Mouse (Mus musculus) adrenal gland, adult 18-20 months (tissue): ENCODE data around the gene Mfsd7a. TPM values are rescaled to one million over a fixed set of nuclear protein-coding genes. Genes with fewer than 3 reads are reported as not detected.

Experiments
- DNase-seq, 2 experiments: peaks; one replicate each; pipeline ENCODE4 v3.0.0; 2021 to 2022; ENCODE audit warnings: low spot score in 2 of 2
- total RNA-seq, 2 experiments: library from RNA; stranded (reverse); gene quantifications; 1 replicate in 1 of 2; 2 replicates in 1 of 2; pipeline ENCODE4 v1.2.3; 2021

The Mfsd7a gene
- total RNA-seq, 2 experiments from 2014 or later = 1.5 to 2.4 TPM

GRCm38 (mm10) chr5:108433804-108434587, 14.7 kb downstream of the Mfsd7a start, which contains the start of gene Atp5k:
Gene Atp5k, minus strand, starts transcription at chr5:108434448.
- peak; percentile 92 for DNase-seq

GRCm38 (mm10) chr5:108431196-108431595, 17.5 kb downstream of the Mfsd7a start:
- no peak for DNase-seq

GRCm38 (mm10) chr5:108427186-108427585, 21.5 kb downstream of the Mfsd7a start:
- DNase-seq = peak; percentile 34 to 41

GRCm38 (mm10) chr5:108423427-108423826, 25.3 kb downstream of the Mfsd7a start:
- no peak for DNase-seq

GRCm38 (mm10) chr5:108422741-108423140, 25.9 kb downstream of the Mfsd7a start:
- DNase-seq = no peak

- DNase-seq = no peak
These were observed 34.0 kb downstream of the Mfsd7a start for GRCm38 (mm10) chr5:108414711-108415110.

GRCm38 (mm10) chr5:108406977-108407376, 41.7 kb downstream of the Mfsd7a start:
- DNase-seq = no peak

- DNase-seq = no peak
These were observed 43.2 kb downstream of the Mfsd7a start for GRCm38 (mm10) chr5:108405460-108405859.

GRCm38 (mm10) chr5:108403453-108403852, 45.2 kb downstream of the Mfsd7a start:
- DNase-seq = no peak

Other genes starting within 250 kb of the Mfsd7a start
- gene Dr1, start 180.0 kb downstream of the Mfsd7a start, total RNA-seq = 10 to 100 TPM; 30.1 to 33.7 TPM
- gene Pigg, start 136.3 kb downstream of the Mfsd7a start, total RNA-seq = 10 to 100 TPM; 11.4 to 14.6 TPM
- gene Gm42517, start 81.0 kb downstream of the Mfsd7a start, total RNA-seq = 1 to 10 TPM; 2.5 to 2.6 TPM
- gene Pde6b, start 60.5 kb downstream of the Mfsd7a start, total RNA-seq = not detected
- 100 to 1,000 TPM; 457 to 578 TPM for gene Atp5k, start 14.4 kb downstream of the Mfsd7a start, total RNA-seq
- 10 to 100 TPM; 25.6 to 41.8 TPM for gene Pcgf3, start 12.3 kb upstream of the Mfsd7a start, total RNA-seq
- gene Cplx1, start 101.1 kb upstream of the Mfsd7a start, total RNA-seq = 1 to 10 TPM; 1.8 to 3.4 TPM
- 10 to 100 TPM; 78.1 to 94.1 TPM for gene Gak, start 180.9 kb upstream of the Mfsd7a start, total RNA-seq
- 10 to 100 TPM; 17.2 to 25.4 TPM for gene Tmem175, start 180.9 kb upstream of the Mfsd7a start, total RNA-seq
- gene Idua, start 211.4 kb upstream of the Mfsd7a start, total RNA-seq = 10 to 100 TPM; 14.3 to 14.8 TPM
- gene Dgkq, start 220.8 kb upstream of the Mfsd7a start, total RNA-seq = 10 to 100 TPM; 19.9 to 21.3 TPM
- under 1 TPM; 0.06 to 0.23 TPM for gene Slc26a1, start 226.7 kb upstream of the Mfsd7a start, total RNA-seq
- gene Fgfrl1, start 243.5 kb upstream of the Mfsd7a start, total RNA-seq = 10 to 100 TPM; 30.3 to 68.9 TPM